Mouse (Mus musculus) heart, embryonic 13.5 days (tissue): ENCODE results near the gene Ogdh. TPM values are rescaled to one million over a fixed set of nuclear protein-coding genes. Genes with fewer than 3 reads are reported as not detected.

Source experiments
- ATAC-seq: fragments of 200-750 bp; cut with Nextera tagmentation; 2 replicates; pipeline ENCODE4 v1.8.0; 2017; ENCODE audit warnings: moderate TSS enrichment; ENCODE audit not compliant: insufficient number of reproducible peaks, low FRiP score, low TSS enrichment; ENCODE audit errors: extremely low read depth
- H3K27ac ChIP-seq: fragments of 300-500 bp; sonication (generic); replicated peaks from 2 replicates; pipeline ENCODE4 v1.5.1; 2015; ENCODE audit warnings: moderate library complexity, mild to moderate bottlenecking, inconsistent platforms
- H3K27me3 ChIP-seq: fragments of 300-500 bp; sonication (generic); replicated peaks from 2 replicates; pipeline ENCODE4 v1.6.1; 2015; ENCODE audit warnings: mild to moderate bottlenecking, inconsistent platforms
- H3K36me3 ChIP-seq: fragments of 300-500 bp; sonication (generic); 2 replicates; pipeline ENCODE4 v1.6.1; 2015; ENCODE audit warnings: mild to moderate bottlenecking, inconsistent platforms
- H3K4me1 ChIP-seq: fragments of 300-500 bp; sonication (generic); 2 replicates; pipeline ENCODE4 v1.6.1; 2015; ENCODE audit warnings: inconsistent platforms
- H3K4me2 ChIP-seq: fragments of 300-500 bp; sonication (generic); 2 replicates; pipeline ENCODE4 v1.6.1; 2015; ENCODE audit warnings: inconsistent platforms, mild to moderate bottlenecking, moderate library complexity
- H3K4me3 ChIP-seq: fragments of 300-500 bp; sonication (generic); 2 replicates; pipeline ENCODE4 v1.5.1; 2015; ENCODE audit warnings: moderate library complexity, mild to moderate bottlenecking, inconsistent platforms
- H3K9ac ChIP-seq: fragments of 300-500 bp; sonication (generic); 2 replicates; pipeline ENCODE4 v1.6.1; 2015; ENCODE audit warnings: inconsistent platforms, mild to moderate bottlenecking, moderate library complexity
- H3K9me3 ChIP-seq: fragments of 300-500 bp; sonication (generic); 2 replicates; pipeline ENCODE4 v1.6.1; 2016; ENCODE audit warnings: inconsistent platforms
- WGBS: fragments of 180-500 bp; shearing (Covaris S2); methylation state at CpG from one replicate; pipeline ENCODE4 v1.1.7; 2015; ENCODE audit warnings: mixed read lengths; 5-methylcytosine and 5-hydroxymethylcytosine counted together
- microRNA-seq: library from miRNA; unstranded; fragments of <30 nt; microRNA quantifications from one replicate; pipeline ENCODE4, GENCODE M21; 2016
- polyA plus RNA-seq: library from polyadenylated mRNA; unstranded; fragments of >200 nt; fragmentation: Nextera tagmentation; extraction: Ambion mirVana; gene quantifications from 2 replicates; pipeline ENCODE4 v1.2.1, GENCODE M21; 2015

The Ogdh gene
- polyA plus RNA-seq, 1 experiment from 2014 or later: 229 TPM

GRCm38 (mm10) chr11:6393866-6394265 lies 102.4 kb downstream of the Ogdh start:
- H3K9ac ChIP-seq: peak overlapping the region; percentile 21; the same call in 1 of the 2 replicates
- H3K27me3 ChIP-seq: no peaks in the 10 kb centered on the region
- H3K4me1 ChIP-seq: peaks cover 24% of the 10 kb centered on the region
- ATAC-seq: no peak
- WGBS: 68% methylated on average over 1 of the region's 1 CpGs
- no peak overlapping the region for H3K4me2 ChIP-seq
- no peak overlapping the region for H3K4me3 ChIP-seq
- H3K9me3 ChIP-seq: no peaks in the 10 kb centered on the region
- no peak overlapping the region for H3K27ac ChIP-seq
- H3K36me3 ChIP-seq: peaks cover 69% of the 10 kb centered on the region

- WGBS: 81% methylated on average over 5 of the region's 5 CpGs
- peaks cover 86% of the 10 kb centered on the region for H3K36me3 ChIP-seq
Measured at GRCm38 (mm10) chr11:6395565-6395964, 104.1 kb downstream of the Ogdh start.

GRCm38 (mm10) chr11:6398141-6398540 lies 106.7 kb downstream of the Ogdh start:
- 0 out of 2 replicates have a peak, but pooled peaks cover 2% of the 10 kb centered on the region for H3K4me1 ChIP-seq
- no peak for ATAC-seq
- no peaks in the 10 kb centered on the region for H3K9me3 ChIP-seq
- no peak overlapping the region for H3K4me3 ChIP-seq
- H3K36me3 ChIP-seq: peaks cover 93% of the 10 kb centered on the region
- no peaks in the 10 kb centered on the region for H3K27me3 ChIP-seq
- 87% methylated on average over 10 of the region's 10 CpGs for WGBS
- H3K27ac ChIP-seq: no peak overlapping the region
- no peak overlapping the region for H3K9ac ChIP-seq
- no peak overlapping the region for H3K4me2 ChIP-seq

More at GRCm38 (mm10) chr11:6395565-6395964, 104.1 kb downstream of the Ogdh start:
- Histone ChIP-seq H3K9me3 (no peaks in the 10 kb centered on the region), H3K27me3 (no peaks in the 10 kb centered on the region), H3K4me1 (peaks cover 15% of the 10 kb centered on the region), H3K9ac (no peak overlapping the region), H3K4me3 (no peak overlapping the region), H3K27ac (no peak overlapping the region), H3K4me2 (no peak overlapping the region)
- no peak for ATAC-seq

- H3K36me3 ChIP-seq: peaks cover 78% of the 10 kb centered on the region
- 85% methylated on average over 19 of the region's 19 CpGs for WGBS
- no peak for ATAC-seq
Measured at GRCm38 (mm10) chr11:6402515-6403510, 111.4 kb downstream of the Ogdh start.

GRCm38 (mm10) chr11:6403830-6404405 lies 112.5 kb downstream of the Ogdh start:
- H3K4me2 ChIP-seq: no peak overlapping the region
- WGBS: 90% methylated on average over 5 of the region's 5 CpGs
- no peaks in the 10 kb centered on the region for H3K9me3 ChIP-seq
- no peak overlapping the region for H3K4me3 ChIP-seq
- peaks cover 36% of the 10 kb centered on the region for H3K4me1 ChIP-seq
- ATAC-seq: no peak
- no peaks in the 10 kb centered on the region for H3K27me3 ChIP-seq
- H3K9ac ChIP-seq: no peak overlapping the region
- peaks cover 67% of the 10 kb centered on the region for H3K36me3 ChIP-seq
- H3K27ac ChIP-seq: no peak overlapping the region

More at GRCm38 (mm10) chr11:6402515-6403510, 111.4 kb downstream of the Ogdh start:
- peaks cover 36% of the 10 kb centered on the region for H3K4me1 ChIP-seq
- no peak overlapping the region for H3K4me3 ChIP-seq
- H3K9me3 ChIP-seq: no peaks in the 10 kb centered on the region
- no peak overlapping the region for H3K9ac ChIP-seq
- no peak overlapping the region for H3K4me2 ChIP-seq
- H3K27me3 ChIP-seq: no peaks in the 10 kb centered on the region
- H3K27ac ChIP-seq: no peak overlapping the region

GRCm38 (mm10) chr11:6404699-6405566 lies 113.5 kb downstream of the Ogdh start:
- Histone ChIP-seq H3K27me3 (no peaks in the 10 kb centered on the region), H3K4me3 (no peak overlapping the region), H3K9ac (peak overlapping the region; percentile 54), H3K27ac (peak overlapping the region; percentile 91), H3K36me3 (peaks cover 57% of the 10 kb centered on the region), H3K9me3 (no peaks in the 10 kb centered on the region), H3K4me1 (peaks cover 36% of the 10 kb centered on the region), H3K4me2 (no peak overlapping the region)
- WGBS: 72% methylated on average over 9 of the region's 9 CpGs
- ATAC-seq: no peak

- no peak for ATAC-seq
- H3K36me3 ChIP-seq: peaks cover 50% of the 10 kb centered on the region
- peaks cover 36% of the 10 kb centered on the region for H3K4me1 ChIP-seq
- H3K27me3 ChIP-seq: no peaks in the 10 kb centered on the region
- peak overlapping the region; percentile 91 for H3K27ac ChIP-seq
- H3K4me2 ChIP-seq: no peak overlapping the region
- no peaks in the 10 kb centered on the region for H3K9me3 ChIP-seq
- 54% methylated on average over 4 of the region's 4 CpGs for WGBS
- H3K4me3 ChIP-seq: no peak overlapping the region
- peak overlapping the region; percentile 65 for H3K9ac ChIP-seq
Measured at GRCm38 (mm10) chr11:6405591-6406081, 114.2 kb downstream of the Ogdh start.

Small RNA genes within 50 kb of the gene (microRNA-seq; reads per million reads assigned to microRNA genes)
- gene Mir7651: not detected

Other genes with a start within 250 kb of the Ogdh start
- 2.4 and 2.7 TPM in 2 replicates for gene Camk2b, start 225.3 kb upstream of the Ogdh start, polyA plus RNA-seq
- 0.32 and 0.55 TPM in 2 replicates for gene A730071L15Rik, start 91.6 kb upstream of the Ogdh start, polyA plus RNA-seq
- 30.1 and 33.2 TPM in 2 replicates for gene Nudcd3, start 91.2 kb upstream of the Ogdh start, polyA plus RNA-seq
- gene Npc1l1, start 61.5 kb upstream of the Ogdh start, polyA plus RNA-seq: not detected in 2 replicates
- gene Ddx56, start 23.9 kb upstream of the Ogdh start, polyA plus RNA-seq: 59.4 and 60.0 TPM in 2 replicates
- gene Tmed4, start 16.8 kb upstream of the Ogdh start, polyA plus RNA-seq: 71.3 and 83.0 TPM in 2 replicates
- 6.6 and 7.3 TPM in 2 replicates for gene Zmiz2, start 97.4 kb downstream of the Ogdh start, polyA plus RNA-seq
- 4,195 and 4,594 TPM in 2 replicates for gene Ppia, start 123.8 kb downstream of the Ogdh start, polyA plus RNA-seq
- gene H2afv, start 152.8 kb downstream of the Ogdh start, polyA plus RNA-seq: 309 and 340 TPM in 2 replicates
- gene Purb, start 184.3 kb downstream of the Ogdh start, polyA plus RNA-seq: 23.5 and 25.5 TPM in 2 replicates
- 0.50 and 0.98 TPM in 2 replicates for gene Myo1g, start 229.3 kb downstream of the Ogdh start, polyA plus RNA-seq